Mouse (Mus musculus) embryonic fibroblast, embryonic 13.5 days (primary cell): Measurements from ENCODE around the gene Ntn4.

ENCODE experiments used
- CTCF ChIP-seq: IDR thresholded peaks from 2 replicates; pipeline ENCODE4 v1.5.1; 2011; ENCODE audit warnings: mild to moderate bottlenecking, control low read depth, low read length, moderate library complexity, borderline replicate concordance; ENCODE audit not compliant: insufficient read depth
- POLR2A ChIP-seq: IDR thresholded peaks from 2 replicates; pipeline ENCODE4 v1.6.1; 2011; ENCODE audit warnings: low read depth, mild to moderate bottlenecking, control low read depth, low read length, moderate library complexity

DNA sequence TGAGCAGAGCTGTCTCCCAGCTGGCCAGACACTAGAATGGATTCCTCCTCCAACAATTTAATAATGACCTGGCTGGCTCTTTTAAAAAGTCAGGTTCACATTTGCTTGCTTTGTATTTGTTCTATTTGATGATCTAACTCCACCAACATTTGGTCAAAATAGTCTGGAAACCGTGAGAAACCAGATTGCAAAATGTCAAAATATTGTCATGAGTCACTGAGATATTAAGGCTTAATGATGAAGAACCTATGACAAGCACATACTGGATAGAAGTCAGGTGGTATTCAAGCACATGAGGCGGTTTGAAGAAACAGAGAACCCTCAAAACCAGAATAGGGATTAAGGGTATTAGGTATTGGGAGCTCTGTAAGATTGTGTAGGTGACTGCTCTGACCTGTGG lies 12.8 kb downstream of the Ntn4 start:
- no peak for TF ChIP-seq CTCF
- no peak for TF ChIP-seq POLR2A
